Mouse (Mus musculus): ENCODE measurements around the gene Isy1. TPM values are rescaled to one million over a fixed set of nuclear protein-coding genes. Genes with fewer than 3 reads are reported as not detected.

Gene Isy1
- polyA plus RNA-seq, 1 experiment from 2014 or later = 29.1 TPM

GRCm38 (mm10) chr6:87779174-87780165, 59.1 kb downstream of the Isy1 start:
- no peak overlapping the region for H3K27ac ChIP-seq (ENCODE audit: low read length)
- H3K36me3 ChIP-seq (ENCODE audit: control insufficient read depth, insufficient read depth) = no peaks in the 10 kb centered on the region
- no peaks in the 10 kb centered on the region for H3K9me3 ChIP-seq (replicated peaks; ENCODE audit: control insufficient read depth, low read length)
- peaks cover 11% of the 10 kb centered on the region for H3K4me1 ChIP-seq (ENCODE audit: control insufficient read depth, insufficient read depth, low read length)
- WGBS = 84% methylated on average over 11 of the region's 11 CpGs
- no peak overlapping the region for H3K4me3 ChIP-seq (ENCODE audit: low read length)
- ATAC-seq (replicated peaks; ENCODE audit: extremely low read depth, insufficient read depth, low FRiP score) = no peak
- no peak overlapping the region for H3K4me2 ChIP-seq (ENCODE audit: low read depth, low read length)
- H3K9ac ChIP-seq (ENCODE audit: low read length) = no peak overlapping the region
- no peaks in the 10 kb centered on the region for H3K27me3 ChIP-seq (ENCODE audit: control insufficient read depth, insufficient read depth, low read length)

GRCm38 (mm10) chr6:87778294-87779173, 60.1 kb downstream of the Isy1 start:
- peak overlapping the region; percentile 18; the same call in 1 of the 2 replicates for H3K27ac ChIP-seq (ENCODE audit: low read length)
- H3K36me3 ChIP-seq (ENCODE audit: control insufficient read depth, insufficient read depth) = no peaks in the 10 kb centered on the region
- no peak overlapping the region for H3K9ac ChIP-seq (ENCODE audit: low read length)
- peaks cover 11% of the 10 kb centered on the region for H3K4me1 ChIP-seq (ENCODE audit: control insufficient read depth, insufficient read depth, low read length)
- H3K9me3 ChIP-seq (replicated peaks; ENCODE audit: control insufficient read depth, low read length) = no peaks in the 10 kb centered on the region
- peak; percentile 37 for ATAC-seq (replicated peaks; ENCODE audit: extremely low read depth, insufficient read depth, low FRiP score)
- 47% methylated on average over 11 of the region's 11 CpGs for WGBS
- H3K27me3 ChIP-seq (ENCODE audit: control insufficient read depth, insufficient read depth, low read length) = no peaks in the 10 kb centered on the region
- no peak overlapping the region for H3K4me3 ChIP-seq (ENCODE audit: low read length)
- H3K4me2 ChIP-seq (ENCODE audit: low read depth, low read length) = no peak overlapping the region

- Histone ChIP-seq H3K27me3 (ENCODE audit: control insufficient read depth, insufficient read depth, low read length) (no peaks in the 10 kb centered on the region), H3K4me1 (ENCODE audit: control insufficient read depth, insufficient read depth, low read length) (peaks cover 11% of the 10 kb centered on the region), H3K36me3 (ENCODE audit: control insufficient read depth, insufficient read depth) (no peaks in the 10 kb centered on the region), H3K4me2 (ENCODE audit: low read depth, low read length) (no peak within 1 kb of the TSS), H3K4me3 (ENCODE audit: low read length) (no peak within 1 kb of the TSS), H3K9ac (ENCODE audit: low read length) (no peak within 1 kb of the TSS), H3K27ac (ENCODE audit: low read length) (peak within 1 kb of the TSS; percentile 18; the same call in 1 of the 2 replicates), H3K9me3 (replicated peaks; ENCODE audit: control insufficient read depth, low read length) (no peaks in the 10 kb centered on the region)
- no peak for ATAC-seq (replicated peaks; ENCODE audit: extremely low read depth, insufficient read depth, low FRiP score)
- 53% methylated on average over 2 of the region's 2 CpGs for WGBS
Observed at GRCm38 (mm10) chr6:87777842-87778241, 60.8 kb downstream of the Isy1 start, which contains the start of gene Gp9. Gp9 (plus strand) TSS chr6:87778072.

- no peak for ATAC-seq (replicated peaks; ENCODE audit: extremely low read depth, insufficient read depth, low FRiP score)
- H3K36me3 ChIP-seq (ENCODE audit: control insufficient read depth, insufficient read depth) = no peaks in the 10 kb centered on the region
- no peaks in the 10 kb centered on the region for H3K9me3 ChIP-seq (replicated peaks; ENCODE audit: control insufficient read depth, low read length)
- no peak overlapping the region for H3K9ac ChIP-seq (ENCODE audit: low read length)
- no peak overlapping the region for H3K4me2 ChIP-seq (ENCODE audit: low read depth, low read length)
- 65% methylated on average over 1 of the region's 1 CpGs for WGBS
- H3K27ac ChIP-seq (ENCODE audit: low read length) = no peak overlapping the region
- H3K4me1 ChIP-seq (ENCODE audit: control insufficient read depth, insufficient read depth, low read length) = peaks cover 11% of the 10 kb centered on the region
- no peak overlapping the region for H3K4me3 ChIP-seq (ENCODE audit: low read length)
- no peaks in the 10 kb centered on the region for H3K27me3 ChIP-seq (ENCODE audit: control insufficient read depth, insufficient read depth, low read length)
Observed at GRCm38 (mm10) chr6:87776663-87777062, 61.9 kb downstream of the Isy1 start.

GRCm38 (mm10) chr6:87775588-87776245, 62.9 kb downstream of the Isy1 start:
- whole genome bisulfite sequencing = 53% methylated on average over 3 of the region's 3 CpGs
- no peak overlapping the region for H3K4me3 ChIP-seq (ENCODE audit: low read length)
- H3K36me3 ChIP-seq (ENCODE audit: control insufficient read depth, insufficient read depth) = no peaks in the 10 kb centered on the region
- H3K9me3 ChIP-seq (replicated peaks; ENCODE audit: control insufficient read depth, low read length) = no peaks in the 10 kb centered on the region
- ATAC-seq (replicated peaks; ENCODE audit: extremely low read depth, insufficient read depth, low FRiP score) = no peak
- H3K9ac ChIP-seq (ENCODE audit: low read length) = no peak overlapping the region
- H3K27ac ChIP-seq (ENCODE audit: low read length) = no peak overlapping the region
- H3K4me1 ChIP-seq (ENCODE audit: control insufficient read depth, insufficient read depth, low read length) = peaks cover 11% of the 10 kb centered on the region
- no peak overlapping the region for H3K4me2 ChIP-seq (ENCODE audit: low read depth, low read length)
- H3K27me3 ChIP-seq (ENCODE audit: control insufficient read depth, insufficient read depth, low read length) = no peaks in the 10 kb centered on the region

- Histone ChIP-seq H3K4me3 (ENCODE audit: low read length) (no peak overlapping the region), H3K36me3 (ENCODE audit: control insufficient read depth, insufficient read depth) (no peaks in the 10 kb centered on the region), H3K4me2 (ENCODE audit: low read depth, low read length) (no peak overlapping the region), H3K4me1 (ENCODE audit: control insufficient read depth, insufficient read depth, low read length) (peaks cover 11% of the 10 kb centered on the region), H3K27ac (ENCODE audit: low read length) (no peak overlapping the region), H3K27me3 (ENCODE audit: control insufficient read depth, insufficient read depth, low read length) (no peaks in the 10 kb centered on the region), H3K9ac (ENCODE audit: low read length) (no peak overlapping the region), H3K9me3 (replicated peaks; ENCODE audit: control insufficient read depth, low read length) (no peaks in the 10 kb centered on the region)
- ATAC-seq (replicated peaks; ENCODE audit: extremely low read depth, insufficient read depth, low FRiP score) = no peak
- WGBS = 83% methylated on average over 9 of the region's 9 CpGs
Observed at GRCm38 (mm10) chr6:87774909-87775308, 63.7 kb downstream of the Isy1 start.

- 37% methylated on average over 1 of the region's 1 CpGs for WGBS
- Histone ChIP-seq H3K9me3 (replicated peaks; ENCODE audit: control insufficient read depth, low read length) (no peaks in the 10 kb centered on the region), H3K27me3 (ENCODE audit: control insufficient read depth, insufficient read depth, low read length) (no peaks in the 10 kb centered on the region), H3K4me1 (ENCODE audit: control insufficient read depth, insufficient read depth, low read length) (peaks cover 11% of the 10 kb centered on the region), H3K9ac (ENCODE audit: low read length) (no peak overlapping the region), H3K4me2 (ENCODE audit: low read depth, low read length) (no peak overlapping the region), H3K27ac (ENCODE audit: low read length) (no peak overlapping the region), H3K36me3 (ENCODE audit: control insufficient read depth, insufficient read depth) (no peaks in the 10 kb centered on the region), H3K4me3 (ENCODE audit: low read length) (no peak overlapping the region)
- ATAC-seq (replicated peaks; ENCODE audit: extremely low read depth, insufficient read depth, low FRiP score) = no peak
Observed at GRCm38 (mm10) chr6:87774466-87774865, 64.1 kb downstream of the Isy1 start.

GRCm38 (mm10) chr6:87770626-87771025, 68.0 kb downstream of the Isy1 start:
- H3K4me1 ChIP-seq (ENCODE audit: control insufficient read depth, insufficient read depth, low read length) = no peaks in the 10 kb centered on the region
- no peak overlapping the region for H3K4me2 ChIP-seq (ENCODE audit: low read depth, low read length)
- H3K27ac ChIP-seq (ENCODE audit: low read length) = no peak overlapping the region
- no peak overlapping the region for H3K9ac ChIP-seq (ENCODE audit: low read length)
- no peak overlapping the region for H3K4me3 ChIP-seq (ENCODE audit: low read length)
- 49% methylated on average over 8 of the region's 8 CpGs for WGBS
- no peaks in the 10 kb centered on the region for H3K36me3 ChIP-seq (ENCODE audit: control insufficient read depth, insufficient read depth)
- no peaks in the 10 kb centered on the region for H3K27me3 ChIP-seq (ENCODE audit: control insufficient read depth, insufficient read depth, low read length)
- H3K9me3 ChIP-seq (replicated peaks; ENCODE audit: control insufficient read depth, low read length) = 0 out of 2 replicates have a peak, but pooled peaks cover 2% of the 10 kb centered on the region
- ATAC-seq (replicated peaks; ENCODE audit: extremely low read depth, insufficient read depth, low FRiP score) = no peak

Data from heart, embryonic 16.5 days (tissue).